Mouse (Mus musculus) hindbrain, embryonic 11.5 days (tissue): ENCODE measurements at regions not wholly inside any gene's neighbourhood (a gene's known extent, or its start where the extent isn't known, plus 50 kb on each side); places are given as distances from the start of the nearest gene placed in this dataset.
A peak's percentile ranks its signal among the peaks of the same experiment; 100 is the strongest.

Experiments used
- ATAC-seq: fragments of 200-750 bp; cut with Nextera tagmentation; 2 replicates; pipeline ENCODE4 v1.8.0; 2017; ENCODE audit warnings: mild to moderate bottlenecking, moderate TSS enrichment, moderate library complexity; ENCODE audit not compliant: low FRiP score
- DNase-seq: peaks from one replicate; pipeline ENCODE4 v3.0.0-alpha.2; 2015; ENCODE audit warnings: low spot score
- H3K27ac ChIP-seq: fragments of 300-500 bp; sonication (generic); 2 replicates; pipeline ENCODE4 v1.5.1; 2014; ENCODE audit warnings: mild to moderate bottlenecking, low read depth, low read length
- H3K27me3 ChIP-seq: fragments of 300-500 bp; sonication (generic); 2 replicates; pipeline ENCODE4 v1.6.1; 2014; ENCODE audit warnings: mild to moderate bottlenecking, low read length, moderate library complexity, mixed read lengths; ENCODE audit not compliant: control insufficient read depth, insufficient read depth
- H3K36me3 ChIP-seq: fragments of 300-500 bp; sonication (generic); 2 replicates; pipeline ENCODE4 v1.6.1; 2014; ENCODE audit warnings: mild to moderate bottlenecking, low read length, moderate library complexity, mixed read lengths; ENCODE audit not compliant: control insufficient read depth, insufficient read depth
- H3K4me1 ChIP-seq: fragments of 300-500 bp; sonication (generic); replicated peaks from 2 replicates; pipeline ENCODE4 v1.6.1; 2014; ENCODE audit warnings: low read length, mixed read lengths; ENCODE audit not compliant: control insufficient read depth, insufficient read depth
- H3K4me2 ChIP-seq: fragments of 300-500 bp; sonication (generic); replicated peaks from 2 replicates; pipeline ENCODE4 v1.6.1; 2014; ENCODE audit warnings: mild to moderate bottlenecking, low read depth, low read length
- H3K4me3 ChIP-seq: fragments of 300-500 bp; sonication (generic); 2 replicates; pipeline ENCODE4 v1.5.1; 2014; ENCODE audit warnings: low read depth, low read length
- H3K9ac ChIP-seq: fragments of 300-500 bp; sonication (generic); 2 replicates; pipeline ENCODE4 v1.6.1; 2014; ENCODE audit warnings: low read depth, low read length
- H3K9me3 ChIP-seq: fragments of 300-500 bp; sonication (generic); 2 replicates; pipeline ENCODE4 v1.6.1; 2016; ENCODE audit warnings: low read length; ENCODE audit not compliant: control insufficient read depth
- WGBS: fragments of 180-500 bp; shearing (Covaris S2); extraction: QIAGEN DNeasy Blood & Tissue Kit; methylation state at CpG from one replicate; pipeline ENCODE4 v1.1.7; 2014; 5-methylcytosine and 5-hydroxymethylcytosine counted together

DNA sequence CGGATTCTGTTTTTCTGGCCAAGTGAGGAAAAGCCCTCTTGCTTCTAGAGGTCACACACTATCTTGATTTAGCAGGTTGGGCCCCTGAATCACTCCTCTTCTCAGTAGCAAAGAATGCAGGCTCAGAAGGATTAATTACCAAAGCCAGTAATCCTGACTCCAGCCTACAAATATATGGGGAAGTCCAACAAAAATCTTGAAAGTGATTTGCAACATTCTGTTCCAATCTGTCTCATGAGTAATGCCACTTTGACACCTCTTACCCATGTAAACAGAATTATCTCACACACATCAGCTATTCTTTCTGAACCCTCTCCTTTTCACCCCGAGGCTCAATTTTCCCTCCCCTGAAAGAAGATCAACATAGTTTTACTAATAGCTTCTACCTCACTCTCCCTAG lies 233.9 kb upstream of the Nt5c1b start:
- Histone ChIP-seq H3K27me3 (no peaks in the 10 kb centered on the region), H3K4me3 (no peak overlapping the region), H3K4me2 (no peak overlapping the region), H3K4me1 (no peaks in the 10 kb centered on the region), H3K36me3 (no peaks in the 10 kb centered on the region), H3K27ac (no peak overlapping the region), H3K9me3 (no peaks in the 10 kb centered on the region), H3K9ac (no peak overlapping the region)
- DNase-seq (no peak), ATAC-seq (no peak)
- 59% methylated on average over 2 of the region's 2 CpGs for WGBS

DNA sequence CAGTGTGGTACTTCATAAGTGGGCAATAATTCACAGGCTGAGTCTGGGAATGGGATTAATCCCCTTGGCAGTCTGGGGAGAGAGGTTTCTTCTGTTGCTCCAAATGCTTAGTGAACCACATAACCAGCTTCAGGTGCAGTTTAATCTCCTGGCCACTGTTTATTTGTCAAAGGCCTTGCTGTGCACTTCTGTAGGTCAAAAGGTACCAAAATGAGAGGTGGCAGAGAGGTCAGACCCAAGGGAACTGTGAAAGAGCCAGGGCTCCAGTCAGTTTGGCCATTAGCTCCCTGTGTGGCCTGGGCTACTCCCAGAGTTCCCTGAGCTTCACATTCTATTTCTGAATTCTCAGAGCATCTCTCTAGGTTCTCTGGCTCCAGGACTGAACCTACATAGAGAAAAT lies 229.6 kb upstream of the Nt5c1b start:
- Histone ChIP-seq H3K9ac (no peak overlapping the region), H3K27ac (no peak overlapping the region), H3K4me2 (no peak overlapping the region), H3K4me1 (no peaks in the 10 kb centered on the region), H3K9me3 (no peaks in the 10 kb centered on the region), H3K36me3 (no peaks in the 10 kb centered on the region), H3K4me3 (no peak overlapping the region), H3K27me3 (no peaks in the 10 kb centered on the region)
- DNase-seq (no peak), ATAC-seq (no peak)

DNA sequence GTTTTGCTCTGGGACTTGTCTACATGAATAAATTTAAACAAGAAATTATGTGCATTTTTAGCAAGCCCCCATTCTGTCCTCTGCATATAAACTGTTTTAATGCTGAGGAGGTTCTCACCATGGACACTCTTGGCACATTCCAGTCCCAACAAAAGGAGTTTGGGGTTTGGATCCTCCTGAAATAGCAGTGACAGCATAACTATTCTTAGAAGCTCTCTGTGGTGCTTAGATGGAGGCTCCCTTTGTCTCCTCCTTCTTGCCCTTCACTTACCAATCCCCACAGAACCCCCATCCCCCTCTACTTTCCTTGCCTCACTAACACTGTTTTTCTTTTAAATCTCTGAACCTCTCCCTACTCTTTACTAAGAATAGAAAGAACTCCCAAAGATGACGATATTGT lies 208.9 kb upstream of the Nt5c1b start:
- ATAC-seq = no peak
- H3K27ac ChIP-seq = no peak overlapping the region
- H3K4me1 ChIP-seq = no peaks in the 10 kb centered on the region
- H3K36me3 ChIP-seq = no peaks in the 10 kb centered on the region
- no peak overlapping the region for H3K4me3 ChIP-seq
- DNase-seq = no peak
- no peaks in the 10 kb centered on the region for H3K27me3 ChIP-seq
- no peak overlapping the region for H3K4me2 ChIP-seq
- H3K9ac ChIP-seq = no peak overlapping the region
- WGBS = 73% methylated on average over 1 of the region's 1 CpGs
- no peaks in the 10 kb centered on the region for H3K9me3 ChIP-seq

DNA sequence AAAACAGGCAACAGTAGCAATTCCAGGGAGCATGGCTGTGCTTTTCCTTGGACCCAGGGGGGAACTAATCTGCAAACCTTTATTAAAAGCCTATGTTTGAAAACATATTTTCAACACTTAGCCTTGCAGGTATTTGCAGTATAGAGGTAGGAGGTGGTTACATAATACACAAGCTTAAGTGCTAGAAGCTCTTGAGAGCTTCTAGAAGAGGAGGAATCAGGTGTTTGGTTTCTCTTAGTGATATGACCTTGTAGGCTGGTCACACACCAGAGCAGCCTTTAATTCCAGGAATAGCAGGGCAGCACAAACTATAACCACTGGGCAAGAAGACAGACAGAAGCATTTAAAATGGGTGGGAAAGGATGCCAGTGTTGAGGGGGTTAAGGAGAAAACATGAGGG lies 201.7 kb upstream of the Nt5c1b start:
- no peaks in the 10 kb centered on the region for H3K36me3 ChIP-seq

DNA sequence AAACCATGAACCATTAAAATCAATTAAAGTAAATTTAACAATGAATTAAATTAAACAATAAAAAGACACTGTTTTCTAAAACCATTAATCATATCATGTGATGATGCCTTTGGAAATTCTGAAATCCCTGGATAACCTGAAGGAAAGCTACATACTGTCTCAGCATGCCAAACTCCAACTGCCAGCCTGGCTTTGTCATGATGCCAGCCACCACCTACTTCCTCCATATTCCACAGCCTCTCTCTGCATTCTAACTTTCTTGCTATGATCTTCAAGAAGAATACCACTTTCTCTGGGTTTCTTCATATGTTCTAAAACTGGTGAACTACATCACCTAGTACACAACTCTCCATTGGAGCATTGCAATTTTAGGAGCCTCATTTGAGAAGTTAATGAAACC lies 201.2 kb upstream of the Nt5c1b start:
- H3K4me3 ChIP-seq = no peak overlapping the region
- H3K27ac ChIP-seq = no peak overlapping the region
- no peaks in the 10 kb centered on the region for H3K4me1 ChIP-seq
- no peaks in the 10 kb centered on the region for H3K9me3 ChIP-seq
- no peaks in the 10 kb centered on the region for H3K36me3 ChIP-seq
- DNase-seq = no peak
- no peak overlapping the region for H3K9ac ChIP-seq
- ATAC-seq = no peak
- H3K27me3 ChIP-seq = no peaks in the 10 kb centered on the region
- H3K4me2 ChIP-seq = no peak overlapping the region

More for the DNA sequence above, 201.7 kb upstream of the Nt5c1b start:
- ATAC-seq (no peak), DNase-seq (no peak)
- Histone ChIP-seq H3K9me3 (no peaks in the 10 kb centered on the region), H3K4me1 (no peaks in the 10 kb centered on the region), H3K4me2 (no peak overlapping the region), H3K27me3 (no peaks in the 10 kb centered on the region), H3K4me3 (no peak overlapping the region), H3K27ac (no peak overlapping the region), H3K9ac (no peak overlapping the region)

DNA sequence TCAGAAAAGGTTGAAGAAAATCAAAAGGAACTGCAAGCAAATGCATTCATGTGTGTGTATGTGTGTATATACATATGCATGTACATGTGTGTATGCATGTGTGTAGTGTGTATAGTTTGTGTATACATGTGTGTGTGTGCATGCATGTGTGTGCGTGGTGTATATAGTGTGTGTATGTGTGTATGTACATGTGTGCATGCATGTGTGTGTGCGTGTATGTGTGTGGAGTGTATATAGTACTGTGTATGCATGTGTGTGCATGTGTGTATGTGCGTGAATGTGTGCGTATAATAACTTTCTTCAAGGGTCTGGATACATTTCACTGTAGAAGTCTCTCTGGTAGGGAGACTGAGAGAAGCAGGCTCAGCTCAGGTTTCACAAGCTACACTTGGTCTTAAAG lies 191.1 kb upstream of the Nt5c1b start:
- WGBS = 86% methylated on average over 4 of the region's 4 CpGs
- Histone ChIP-seq H3K4me1 (no peaks in the 10 kb centered on the region), H3K36me3 (no peaks in the 10 kb centered on the region), H3K9me3 (no peaks in the 10 kb centered on the region), H3K27ac (no peak overlapping the region), H3K4me2 (no peak overlapping the region), H3K4me3 (no peak overlapping the region), H3K27me3 (no peaks in the 10 kb centered on the region), H3K9ac (no peak overlapping the region)
- ATAC-seq = 0 out of 2 replicates have a peak, but pooled peaks have one; percentile 11
- no peak for DNase-seq

DNA sequence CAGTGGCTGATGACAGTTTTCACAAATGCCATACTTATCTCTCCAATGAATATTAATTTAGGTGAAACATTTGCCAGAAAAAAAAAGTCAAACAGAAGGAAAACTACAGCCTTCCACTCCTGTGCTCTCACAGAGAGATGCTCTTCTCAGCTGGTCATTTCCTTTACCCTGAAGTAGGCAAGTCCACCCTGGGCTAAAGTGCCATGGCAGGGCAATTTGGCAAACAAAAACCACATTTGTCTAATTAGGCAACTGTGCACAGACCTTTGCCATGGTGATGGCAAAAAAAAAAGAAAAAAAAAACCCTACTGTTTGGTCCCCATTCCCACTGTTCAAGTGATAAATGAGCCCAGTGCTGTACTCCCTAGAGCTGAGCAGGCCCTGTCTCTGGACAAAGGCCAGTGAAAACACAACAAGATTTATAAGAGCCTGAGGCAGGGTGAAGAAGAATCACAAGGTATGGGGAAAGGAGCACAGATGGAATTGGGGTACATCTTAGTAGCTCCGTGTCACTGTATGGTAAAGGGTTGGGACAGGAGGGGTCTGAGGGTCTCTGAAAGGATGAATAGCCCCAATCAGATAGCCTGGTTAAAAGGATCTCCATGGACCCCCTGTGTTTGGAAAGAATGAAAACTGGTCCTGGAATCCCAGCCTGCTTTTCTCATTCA lies 190.5 kb upstream of the Nt5c1b start:
- no peak overlapping the region for H3K9ac ChIP-seq
- DNase-seq (peak; percentile 15), ATAC-seq (peak; percentile 84)
- H3K27ac ChIP-seq = no peak overlapping the region
- no peaks in the 10 kb centered on the region for H3K36me3 ChIP-seq
- H3K4me2 ChIP-seq = no peak overlapping the region
- H3K9me3 ChIP-seq = no peaks in the 10 kb centered on the region
- H3K27me3 ChIP-seq = no peaks in the 10 kb centered on the region
- WGBS = 11% methylated on average over 1 of the region's 1 CpGs
- no peaks in the 10 kb centered on the region for H3K4me1 ChIP-seq
- H3K4me3 ChIP-seq = no peak overlapping the region

DNA sequence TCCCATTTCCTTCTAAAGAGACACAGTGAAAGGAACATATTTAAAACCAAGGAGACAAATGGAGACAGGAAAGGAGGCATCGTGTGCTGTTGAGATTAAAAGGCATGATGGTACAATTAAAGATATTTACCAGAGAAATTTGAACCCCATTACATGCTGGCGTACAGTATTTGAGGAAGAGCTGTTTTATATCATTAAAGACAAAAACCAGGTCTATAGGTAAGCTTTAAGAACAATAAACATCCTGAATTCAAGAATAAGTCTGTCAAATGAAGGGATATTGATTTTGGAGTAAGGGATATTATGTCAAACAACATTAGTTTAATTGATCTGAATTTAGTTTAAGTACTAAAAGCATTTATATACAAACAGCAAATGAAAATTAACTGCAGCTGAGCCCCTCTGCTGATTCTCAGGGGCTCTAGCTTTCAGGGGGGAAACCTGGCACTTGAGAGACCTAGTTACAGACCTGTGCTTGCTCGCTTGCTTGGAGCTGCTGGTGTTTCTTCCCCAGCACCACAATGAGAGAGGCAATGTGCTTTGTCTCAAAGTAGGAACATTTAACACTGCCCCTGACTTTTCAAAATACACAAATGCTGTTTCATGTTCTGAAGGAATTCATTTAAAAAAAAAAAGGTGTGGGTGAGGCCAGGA lies 189.8 kb upstream of the Nt5c1b start:
- H3K4me2 ChIP-seq = no peak overlapping the region
- DNase-seq (no peak), ATAC-seq (no peak)
- WGBS = 56% methylated on average over 3 of the region's 3 CpGs
- H3K4me1 ChIP-seq = no peaks in the 10 kb centered on the region
- no peaks in the 10 kb centered on the region for H3K9me3 ChIP-seq
- no peaks in the 10 kb centered on the region for H3K36me3 ChIP-seq
- H3K9ac ChIP-seq = no peak overlapping the region
- no peak overlapping the region for H3K4me3 ChIP-seq
- no peak overlapping the region for H3K27ac ChIP-seq
- no peaks in the 10 kb centered on the region for H3K27me3 ChIP-seq

DNA sequence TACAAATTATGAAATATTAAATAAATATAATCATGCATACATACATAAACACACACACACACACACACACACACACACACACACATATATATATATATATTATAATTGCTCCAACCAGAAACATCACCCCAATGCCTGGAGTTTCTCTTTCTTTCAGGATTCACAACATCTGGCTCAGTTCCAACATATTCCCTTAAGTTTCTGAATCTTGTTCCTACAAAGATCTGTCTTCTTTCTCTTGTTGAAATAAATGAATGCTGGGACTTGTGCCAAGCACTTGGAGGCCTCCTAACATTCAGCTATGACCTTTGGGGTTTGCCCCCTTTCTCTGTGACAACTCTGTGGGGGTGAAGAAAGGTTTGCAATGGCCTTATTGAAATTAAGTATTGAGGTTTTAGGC lies 187.2 kb upstream of the Nt5c1b start:
- ATAC-seq = no peak
- H3K36me3 ChIP-seq = no peaks in the 10 kb centered on the region
- no peak overlapping the region for H3K4me3 ChIP-seq
- no peaks in the 10 kb centered on the region for H3K4me1 ChIP-seq
- no peaks in the 10 kb centered on the region for H3K9me3 ChIP-seq
- H3K27me3 ChIP-seq = no peaks in the 10 kb centered on the region
- DNase-seq = no peak
- H3K4me2 ChIP-seq = no peak overlapping the region
- H3K27ac ChIP-seq = no peak overlapping the region
- no peak overlapping the region for H3K9ac ChIP-seq
